Mouse (Mus musculus) kidney, postnatal 0 days (tissue): ENCODE measurements around the gene Eif4e3. TPM values are rescaled to one million over a fixed set of nuclear protein-coding genes. Genes with fewer than 3 reads are reported as not detected.

Experiments
- ATAC-seq: fragments of 200-750 bp; cut with Nextera tagmentation; replicated peaks from 2 replicates; pipeline ENCODE4 v1.8.0; 2017; ENCODE audit warnings: low read depth, moderate number of reproducible peaks, moderate TSS enrichment, moderate library complexity; ENCODE audit not compliant: low FRiP score
- DNase-seq: peaks from one replicate; pipeline ENCODE4 v3.0.0-alpha.2; 2016; ENCODE audit warnings: low spot score
- H3K27ac ChIP-seq: fragments of 300-500 bp; sonication (generic); 2 replicates; pipeline ENCODE4 v1.5.1; 2014; ENCODE audit warnings: mild to moderate bottlenecking
- H3K27me3 ChIP-seq: fragments of 300-500 bp; sonication (generic); 2 replicates; pipeline ENCODE4 v1.6.1; 2014; ENCODE audit warnings: low read length, mixed read lengths; ENCODE audit not compliant: insufficient read depth
- H3K36me3 ChIP-seq: fragments of 300-500 bp; sonication (generic); 2 replicates; pipeline ENCODE4 v1.6.1; 2014; ENCODE audit warnings: low read length, mixed read lengths; ENCODE audit not compliant: insufficient read depth
- H3K4me1 ChIP-seq: fragments of 300-500 bp; sonication (generic); replicated peaks from 2 replicates; pipeline ENCODE4 v1.6.1; 2014; ENCODE audit warnings: antibody characterized with exemption, low read length, mixed read lengths; ENCODE audit not compliant: insufficient read depth
- H3K4me2 ChIP-seq: fragments of 300-500 bp; sonication (generic); 2 replicates; pipeline ENCODE4 v1.6.1; 2014; ENCODE audit warnings: mild to moderate bottlenecking, low read length, moderate library complexity, mixed read lengths
- H3K4me3 ChIP-seq: fragments of 300-500 bp; sonication (generic); replicated peaks from 2 replicates; pipeline ENCODE4 v1.5.1; 2014; ENCODE audit warnings: low read depth, low read length
- H3K9ac ChIP-seq: fragments of 300-500 bp; sonication (generic); 2 replicates; pipeline ENCODE4 v1.6.1; 2014; ENCODE audit warnings: low read depth, low read length
- H3K9me3 ChIP-seq: fragments of 300-500 bp; sonication (generic); replicated peaks from 2 replicates; pipeline ENCODE4 v1.6.1; 2016; ENCODE audit warnings: low read length, inconsistent platforms, mixed read lengths
- CTCF ChIP-seq: IDR thresholded peaks from 2 replicates; pipeline ENCODE4 v1.5.1; 2016; ENCODE audit warnings: antibody characterized with exemption, low read depth, mild to moderate bottlenecking, moderate library complexity
- WGBS: fragments of 180-500 bp; shearing (Covaris S2); extraction: QIAGEN DNeasy Blood & Tissue Kit; methylation state at CpG from one replicate; pipeline ENCODE4 v1.1.7; 2014; 5-methylcytosine and 5-hydroxymethylcytosine counted together
- polyA plus RNA-seq: library from polyadenylated mRNA; unstranded; fragments of >200 nt; fragmentation: Nextera tagmentation; extraction: Ambion mirVana; gene quantifications from 2 replicates; pipeline ENCODE4 v1.2.1, GENCODE M21; 2015

Gene Eif4e3
- polyA plus RNA-seq, 1 experiment from 2014 or later: 16.4 TPM

DNA sequence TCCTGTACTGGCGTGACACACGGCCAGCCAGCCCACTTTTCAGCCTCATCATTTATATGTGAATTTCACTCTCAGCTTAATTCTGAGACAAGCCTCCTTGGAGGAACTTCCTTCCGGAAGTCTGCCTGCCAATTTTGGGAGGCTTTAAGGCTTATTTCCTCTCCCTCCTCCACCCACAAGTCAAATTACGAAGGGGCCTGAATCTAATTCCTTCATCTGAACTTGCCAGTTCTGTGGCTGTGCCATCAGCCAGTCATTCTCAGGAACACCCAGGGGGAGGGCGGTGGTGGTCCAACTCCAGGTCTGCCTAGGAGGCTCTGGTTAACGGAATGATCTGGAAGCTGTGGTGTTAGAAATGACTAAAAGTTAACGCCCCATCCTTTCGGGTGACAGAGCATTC lies 65.7 kb downstream of the Eif4e3 start:
- DNase-seq (peak; percentile 40), ATAC-seq (no peak)
- WGBS: 48% methylated on average over 8 of the region's 8 CpGs
- no peak overlapping the region for H3K27ac ChIP-seq
- peaks cover 15% of the 10 kb centered on the region for H3K4me1 ChIP-seq
- H3K27me3 ChIP-seq: no peaks in the 10 kb centered on the region
- no peak for TF ChIP-seq CTCF
- no peaks in the 10 kb centered on the region for H3K36me3 ChIP-seq
- peak overlapping the region; percentile 10; the same call in 1 of the 2 replicates for H3K4me2 ChIP-seq
- H3K9ac ChIP-seq: no peak overlapping the region
- H3K9me3 ChIP-seq: no peaks in the 10 kb centered on the region
- H3K4me3 ChIP-seq: no peak overlapping the region

DNA sequence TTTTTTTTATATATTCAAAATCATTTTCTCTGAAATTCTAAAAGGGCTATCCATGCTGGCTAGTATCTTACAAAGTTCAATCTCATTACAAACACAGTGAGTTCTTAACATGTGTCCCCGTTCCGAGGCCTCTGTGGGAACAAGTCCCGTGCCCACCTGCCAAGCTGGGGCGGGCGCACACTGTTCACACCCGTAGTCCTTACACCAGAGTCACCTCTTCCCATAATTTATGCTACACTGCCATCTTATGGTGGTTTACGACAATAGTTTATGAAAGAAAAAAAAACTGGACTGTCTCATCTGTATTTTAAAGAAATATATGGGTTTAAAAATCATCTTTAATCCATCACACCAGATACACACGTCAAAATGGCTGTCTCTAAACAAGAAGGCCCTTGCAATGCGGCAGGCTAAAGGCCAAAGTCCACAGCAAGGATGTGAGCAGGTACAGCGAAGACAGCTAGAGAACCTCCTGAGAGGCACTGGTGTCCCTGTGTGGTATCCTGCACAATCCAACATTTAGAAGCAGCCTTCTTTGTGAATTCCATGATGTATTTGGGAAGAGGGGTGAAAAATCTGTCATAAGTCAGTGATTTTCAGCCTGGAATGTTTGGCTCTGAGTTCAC lies 66.3 kb downstream of the Eif4e3 start:
- Histone ChIP-seq H3K9me3 (no peaks in the 10 kb centered on the region), H3K4me2 (peak overlapping the region; percentile 35), H3K9ac (no peak overlapping the region), H3K36me3 (no peaks in the 10 kb centered on the region), H3K27ac (no peak overlapping the region), H3K4me3 (no peak overlapping the region), H3K4me1 (peaks cover 15% of the 10 kb centered on the region), H3K27me3 (no peaks in the 10 kb centered on the region)
- WGBS: 23% methylated on average over 10 of the region's 10 CpGs
- DNase-seq (peak; percentile 86), ATAC-seq (no peak)
- TF ChIP-seq CTCF: peak; percentile 68

DNA sequence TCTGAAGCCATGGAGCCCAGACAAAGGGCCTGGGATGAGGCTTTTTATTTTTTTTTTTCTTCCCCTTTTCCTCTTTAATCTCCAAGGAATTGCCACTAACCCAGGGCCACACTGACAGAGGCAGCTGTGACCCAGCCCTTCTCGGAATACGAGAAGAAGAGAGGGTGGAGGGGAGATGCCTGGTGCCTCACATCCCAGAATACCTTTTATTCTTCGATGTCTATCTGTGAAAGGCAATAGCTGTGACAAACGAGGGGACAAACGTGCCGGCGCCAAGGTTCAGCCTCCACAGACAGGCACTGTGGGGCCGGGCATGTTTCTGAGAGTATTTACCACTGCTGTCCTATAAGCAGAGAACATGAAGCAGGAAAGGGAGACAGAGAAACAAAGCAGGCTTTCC lies 66.9 kb downstream of the Eif4e3 start:
- no peak for TF ChIP-seq CTCF
- Histone ChIP-seq H3K9me3 (no peaks in the 10 kb centered on the region), H3K4me2 (no peak overlapping the region; the same call in 1 of the 2 replicates), H3K27me3 (no peaks in the 10 kb centered on the region), H3K36me3 (no peaks in the 10 kb centered on the region), H3K27ac (no peak overlapping the region), H3K4me1 (peaks cover 15% of the 10 kb centered on the region), H3K9ac (no peak overlapping the region), H3K4me3 (no peak overlapping the region)
- DNase-seq: peak; percentile 23
- WGBS: 21% methylated on average over 8 of the region's 8 CpGs
- no peak for ATAC-seq

DNA sequence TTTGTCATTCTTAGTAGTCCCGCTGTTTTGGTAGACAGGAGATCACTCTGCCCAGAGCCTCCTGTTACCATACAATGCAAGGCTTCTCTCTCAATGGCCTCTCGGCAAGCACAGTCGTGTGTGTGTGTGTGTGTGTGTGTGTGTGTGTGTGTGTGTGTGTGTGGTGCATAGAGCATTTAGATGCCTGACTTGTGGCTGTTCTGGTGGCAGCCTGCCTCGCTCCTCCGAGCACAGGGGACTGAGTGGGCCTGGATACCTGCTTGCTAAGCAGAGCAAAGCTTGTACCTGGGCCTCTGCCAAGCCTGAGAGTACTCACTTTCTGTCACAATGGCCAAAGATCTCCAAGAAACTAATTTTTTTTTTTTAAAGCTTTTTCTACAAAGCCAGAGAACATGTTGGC lies 67.3 kb downstream of the Eif4e3 start:
- no peak for DNase-seq
- Histone ChIP-seq H3K4me3 (no peak overlapping the region), H3K27ac (no peak overlapping the region), H3K9me3 (no peaks in the 10 kb centered on the region), H3K27me3 (no peaks in the 10 kb centered on the region), H3K36me3 (no peaks in the 10 kb centered on the region), H3K4me1 (peaks cover 15% of the 10 kb centered on the region), H3K4me2 (no peak overlapping the region), H3K9ac (no peak overlapping the region)
- no peak for ATAC-seq
- WGBS: 60% methylated on average over 5 of the region's 5 CpGs
- no peak for TF ChIP-seq CTCF

DNA sequence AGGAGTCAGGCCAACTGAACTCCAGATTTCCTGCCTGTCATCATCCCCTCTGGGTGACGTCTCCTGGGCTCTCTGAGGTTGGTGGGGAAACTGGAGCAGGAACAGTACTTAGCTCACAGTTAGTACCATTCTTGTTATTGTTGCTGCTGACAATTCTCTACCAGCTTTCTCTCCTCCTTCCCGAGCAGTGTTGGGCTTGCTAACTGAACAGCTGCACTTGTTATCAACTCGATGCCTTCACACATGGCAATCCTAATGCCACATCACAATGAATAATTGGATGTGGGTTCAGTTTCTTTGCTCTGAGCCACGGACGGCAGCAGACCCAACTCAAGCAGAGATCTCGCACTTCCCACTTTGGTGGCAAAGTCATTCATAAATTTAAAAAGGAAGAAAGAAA lies 89.5 kb downstream of the Eif4e3 start:
- H3K36me3 ChIP-seq: no peaks in the 10 kb centered on the region
- no peak for DNase-seq
- H3K9me3 ChIP-seq: no peaks in the 10 kb centered on the region
- H3K4me2 ChIP-seq: no peak overlapping the region
- no peaks in the 10 kb centered on the region for H3K27me3 ChIP-seq
- no peak overlapping the region for H3K4me3 ChIP-seq
- 70% methylated on average over 6 of the region's 6 CpGs for WGBS
- no peak for ATAC-seq
- no peaks in the 10 kb centered on the region for H3K4me1 ChIP-seq
- no peak overlapping the region for H3K27ac ChIP-seq
- TF ChIP-seq CTCF: no peak
- H3K9ac ChIP-seq: no peak overlapping the region

DNA sequence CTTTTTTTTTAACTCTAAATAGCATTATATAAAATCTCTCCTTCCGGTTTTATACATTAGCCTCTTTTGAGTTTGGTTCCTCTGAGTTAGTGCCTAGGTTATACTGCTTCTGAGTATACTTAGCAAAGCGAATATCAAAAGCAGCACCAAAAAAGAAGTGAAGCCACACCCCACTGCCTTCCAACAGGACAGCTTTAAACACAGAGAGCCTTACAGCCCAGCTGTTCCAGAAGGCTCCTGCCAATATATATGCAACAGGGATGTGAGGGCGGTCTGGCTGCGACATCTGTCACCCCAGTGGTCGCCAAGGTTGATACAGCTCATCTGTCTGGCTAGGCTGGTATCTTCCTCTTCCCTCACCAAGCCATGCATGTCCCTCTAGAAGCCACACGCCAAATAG lies 90.9 kb downstream of the Eif4e3 start:
- H3K36me3 ChIP-seq: no peaks in the 10 kb centered on the region
- H3K4me1 ChIP-seq: no peaks in the 10 kb centered on the region
- no peak for DNase-seq
- H3K27me3 ChIP-seq: no peaks in the 10 kb centered on the region
- H3K4me3 ChIP-seq: no peak overlapping the region
- no peak overlapping the region for H3K27ac ChIP-seq
- no peak for TF ChIP-seq CTCF
- H3K9ac ChIP-seq: no peak overlapping the region
- H3K9me3 ChIP-seq: no peaks in the 10 kb centered on the region
- WGBS: 63% methylated on average over 6 of the region's 6 CpGs
- no peak overlapping the region for H3K4me2 ChIP-seq
- ATAC-seq: no peak

Other genes starting within 250 kb of the Eif4e3 start
- 37.1 and 38.0 TPM in 2 replicates for gene Foxp1, start 144.1 kb downstream of the Eif4e3 start, polyA plus RNA-seq
- gene Gm20696, start within 50 bp of the Eif4e3 start, polyA plus RNA-seq: 1.7 and 1.8 TPM in 2 replicates
- 2.9 and 3.3 TPM in 2 replicates for gene Gpr27, start 25.9 kb upstream of the Eif4e3 start, polyA plus RNA-seq
- gene Prok2, start 59.6 kb upstream of the Eif4e3 start, polyA plus RNA-seq: 0.13 and 0.33 TPM in 2 replicates